12 mouse cellular contexts compared by ENCODE assay signal in genomic region chr13:69932695-69933550, GRCm38 (mm10).
DNase-seq lines count a peak whose midpoint lies in the region; ATAC-seq lines count a peak whose summit lies in the region.
"Had no signal": no experiment of that assay in that cellular context is flagged by ENCODE, and none has a peak within 500 bp of the region (broad histone marks: within the 10 kb centered on the region; RNA-seq: fewer than 3 reads in every experiment).

No protein-coding gene starts in this region.

- no peaks in the 10 kb centered on the region for H3K4me1 ChIP-seq in embryonic facial prominence, embryonic 11.5 days (ENCODE audit: control insufficient read depth, insufficient read depth, low read length)
- H3K4me1 ChIP-seq in hindbrain, embryonic 15.5 days (replicated peaks), result peaks cover 19% of the 10 kb centered on the region
- no peaks in the 10 kb centered on the region for H3K4me1 ChIP-seq in kidney, embryonic 14.5 days (ENCODE audit: control insufficient read depth, insufficient read depth, low read length)
- H3K4me1 ChIP-seq: liver, embryonic 15.5 days had no signal

- no peak overlapping the region for H3K4me3 ChIP-seq in embryonic facial prominence, embryonic 11.5 days (ENCODE audit: low read depth, low read length)
- H3K4me3 ChIP-seq in hindbrain, embryonic 15.5 days, result no peak overlapping the region
- no peak overlapping the region for H3K4me3 ChIP-seq in kidney, embryonic 14.5 days (ENCODE audit: low read length)
- H3K4me3 ChIP-seq: erythroblast, embryonic 14.5 days; liver, embryonic 15.5 days had no signal

- WGBS in embryonic facial prominence, embryonic 11.5 days, result 75% methylated on average over 9 of the region's 9 CpGs
- WGBS in hindbrain, embryonic 15.5 days, result 40% methylated on average over 9 of the region's 9 CpGs
- WGBS in kidney, embryonic 14.5 days, result 80% methylated on average over 9 of the region's 9 CpGs

- no peak for ATAC-seq in embryonic facial prominence, embryonic 11.5 days (replicated peaks; ENCODE audit: insufficient number of reproducible peaks, low FRiP score, low TSS enrichment, low read depth)
- ATAC-seq in hindbrain, embryonic 15.5 days (ENCODE audit: low FRiP score, low read depth), result no peak
- no peak for ATAC-seq in kidney, embryonic 14.5 days (ENCODE audit: low FRiP score, low TSS enrichment)
- ATAC-seq: activated CD4-positive, CD25-positive, alpha-beta regulatory T cell, adult 4 months had no signal

- no peak overlapping the region for H3K9ac ChIP-seq in embryonic facial prominence, embryonic 11.5 days (replicated peaks; ENCODE audit: low read length)
- no peak overlapping the region for H3K9ac ChIP-seq in hindbrain, embryonic 15.5 days
- no peak overlapping the region for H3K9ac ChIP-seq in kidney, embryonic 14.5 days (ENCODE audit: low read depth, low read length)
- H3K9ac ChIP-seq: liver, embryonic 15.5 days had no signal

- H3K27me3 ChIP-seq in embryonic facial prominence, embryonic 11.5 days (ENCODE audit: control insufficient read depth, insufficient read depth, low read length), result no peaks in the 10 kb centered on the region
- H3K27me3 ChIP-seq in hindbrain, embryonic 15.5 days, result no peaks in the 10 kb centered on the region
- H3K27me3 ChIP-seq in kidney, embryonic 14.5 days (ENCODE audit: control insufficient read depth, insufficient read depth, low read length), result no peaks in the 10 kb centered on the region
- H3K27me3 ChIP-seq: liver, embryonic 15.5 days had no signal

- DNase-seq in heart, adult 11 months, result peak; percentile 52
- no peak for DNase-seq in heart, postnatal 4 days
- DNase-seq in embryonic facial prominence, embryonic 11.5 days (ENCODE audit: low spot score), result peak; percentile 22
- peak; percentile 17 for DNase-seq in neural tube, embryonic 10.5 days (ENCODE audit: extremely low spot score, low spot score)
- no peak for DNase-seq in gastrocnemius, postnatal 25 days
- DNase-seq in lung, adult 18-20 months, result no peak
- DNase-seq: B cell, adult 2 months had no signal

- H3K4me2 ChIP-seq in embryonic facial prominence, embryonic 11.5 days (ENCODE audit: low read depth, low read length), result no peak overlapping the region
- peak overlapping the region; percentile 41 for H3K4me2 ChIP-seq in hindbrain, embryonic 15.5 days
- H3K4me2 ChIP-seq in kidney, embryonic 14.5 days (replicated peaks; ENCODE audit: low read depth, low read length), result no peak overlapping the region
- H3K4me2 ChIP-seq: liver, embryonic 15.5 days had no signal

- no peaks in the 10 kb centered on the region for H3K9me3 ChIP-seq in embryonic facial prominence, embryonic 11.5 days (replicated peaks; ENCODE audit: control insufficient read depth, low read length)
- no peaks in the 10 kb centered on the region for H3K9me3 ChIP-seq in hindbrain, embryonic 15.5 days
- no peaks in the 10 kb centered on the region for H3K9me3 ChIP-seq in kidney, embryonic 14.5 days (ENCODE audit: control insufficient read depth, low read length)

- no peak overlapping the region for H3K27ac ChIP-seq in embryonic facial prominence, embryonic 11.5 days (replicated peaks; ENCODE audit: low read depth, low read length)
- H3K27ac ChIP-seq in hindbrain, embryonic 15.5 days (replicated peaks), result peak overlapping the region; percentile 72
- H3K27ac ChIP-seq in kidney, embryonic 14.5 days (ENCODE audit: low read depth, low read length), result no peak overlapping the region
- H3K27ac ChIP-seq: liver, embryonic 15.5 days had no signal

- no peaks in the 10 kb centered on the region for H3K36me3 ChIP-seq in embryonic facial prominence, embryonic 11.5 days (replicated peaks; ENCODE audit: control insufficient read depth, insufficient read depth, low read depth, low read length)
- no peaks in the 10 kb centered on the region for H3K36me3 ChIP-seq in hindbrain, embryonic 15.5 days
- no peaks in the 10 kb centered on the region for H3K36me3 ChIP-seq in kidney, embryonic 14.5 days (ENCODE audit: control insufficient read depth, insufficient read depth, low read length)
- H3K36me3 ChIP-seq: liver, embryonic 15.5 days had no signal

Comparison
In these comparisons a context has a peak if more than half of its experiments do, and no peak if none do; other contexts are left out.
1. DNase-seq: peak in heart, adult 11 months (single experiment), embryonic facial prominence, embryonic 11.5 days (single experiment) and neural tube, embryonic 10.5 days (single experiment); none in heart, postnatal 4 days (single experiment), gastrocnemius, postnatal 25 days (single experiment) and lung, adult 18-20 months (0 of 2).